Mouse (Mus musculus) CD4-positive, CD25-positive, alpha-beta regulatory T cell, adult 4 months (primary cell): ENCODE data around the gene Epas1. TPM values are rescaled to one million over a fixed set of nuclear protein-coding genes. Genes with fewer than 3 reads are reported as not detected.

Experiments
- ATAC-seq: one replicate; pipeline ENCODE4 v1.8.0; 2017
- polyA plus RNA-seq, 2 experiments: library from polyadenylated mRNA; unstranded; fragments of 100-300 nt; shearing (Covaris generic); gene quantifications; one replicate each; pipeline ENCODE4 v1.2.1; 2017

The Epas1 gene
- polyA plus RNA-seq, 2 experiments from 2014 or later, result 0.36 to 1.9 TPM

GRCm38 (mm10) chr17:86795773-86796172, 42.3 kb downstream of the Epas1 start:
- ATAC-seq, result no peak

DNA sequence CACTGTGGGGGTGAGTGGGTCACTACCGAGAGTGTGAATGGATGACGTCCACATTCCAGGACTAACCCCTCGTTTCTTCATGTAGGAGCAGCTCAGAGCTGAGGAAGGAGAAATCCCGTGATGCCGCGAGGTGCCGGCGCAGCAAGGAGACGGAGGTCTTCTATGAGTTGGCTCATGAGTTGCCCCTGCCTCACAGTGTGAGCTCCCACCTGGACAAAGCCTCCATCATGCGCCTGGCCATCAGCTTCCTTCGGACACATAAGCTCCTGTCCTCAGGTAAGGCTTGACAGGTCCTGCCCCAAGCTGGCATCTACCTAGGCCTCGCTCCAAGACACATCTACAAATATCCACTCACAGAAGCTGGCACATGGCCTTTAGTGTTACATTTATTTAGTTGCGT, 43.5 kb downstream of the Epas1 start:
- no peak for ATAC-seq

GRCm38 (mm10) chr17:86798460-86798859, 45.0 kb downstream of the Epas1 start:
- no peak for ATAC-seq

GRCm38 (mm10) chr17:86798951-86799350, 45.5 kb downstream of the Epas1 start:
- no peak for ATAC-seq

- no peak for ATAC-seq
These were observed 47.0 kb downstream of the Epas1 start for GRCm38 (mm10) chr17:86800535-86800934.

DNA sequence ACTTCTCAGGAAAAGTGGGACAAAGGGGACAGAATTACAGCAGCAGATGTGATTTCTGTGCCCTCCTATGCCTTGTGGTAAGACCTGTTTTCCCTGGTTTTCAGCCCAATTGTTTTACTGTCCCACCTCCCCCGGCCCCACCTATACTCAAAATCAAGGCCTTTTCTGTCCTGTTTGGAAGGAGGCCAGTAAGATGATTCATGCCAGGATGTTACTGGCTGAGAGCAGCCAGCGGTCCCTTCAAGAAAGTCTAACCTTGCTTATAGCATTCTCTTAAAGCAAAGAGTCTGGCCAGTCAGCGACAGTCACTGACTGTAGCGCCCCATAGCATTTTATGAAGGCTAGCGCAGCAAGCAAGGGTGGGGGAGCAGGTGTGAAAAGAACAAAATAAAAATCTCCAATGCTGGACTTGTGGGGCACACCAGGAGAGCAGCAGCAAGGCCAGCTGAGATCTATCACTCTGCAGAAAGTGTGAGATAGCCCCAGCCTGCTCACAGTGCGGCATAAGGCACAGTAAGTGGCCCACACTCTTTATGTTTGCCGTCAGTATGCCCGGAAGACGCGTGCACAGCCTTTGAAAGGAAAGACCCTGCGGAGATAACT, 47.8 kb downstream of the Epas1 start:
- peak; percentile 31 for ATAC-seq

DNA sequence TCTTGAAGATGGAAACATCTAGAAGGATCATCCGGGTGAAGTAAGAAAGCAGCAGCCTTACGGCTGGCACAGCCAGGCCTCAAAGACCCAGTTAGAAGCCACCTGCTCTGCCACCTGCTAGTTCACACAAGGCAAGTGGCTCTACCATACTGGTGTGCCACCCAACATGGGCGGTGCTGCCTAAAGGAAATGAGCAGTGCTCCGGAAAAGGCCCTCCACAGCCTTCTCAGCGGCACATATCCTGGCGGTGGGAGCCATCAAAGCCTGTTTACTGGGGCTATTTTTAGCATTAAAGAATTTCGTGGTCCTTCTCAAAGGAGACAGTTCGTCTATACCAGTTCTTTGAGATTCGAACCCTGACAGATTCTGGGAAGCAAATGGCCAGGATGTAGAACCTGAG, 48.4 kb downstream of the Epas1 start:
- peak; percentile 85 for ATAC-seq

- no peak for ATAC-seq
These were observed 49.0 kb downstream of the Epas1 start for GRCm38 (mm10) chr17:86802351-86802985.

GRCm38 (mm10) chr17:86803147-86803546, 49.6 kb downstream of the Epas1 start:
- ATAC-seq, result no peak

- no peak for ATAC-seq
These were observed 50.2 kb downstream of the Epas1 start for GRCm38 (mm10) chr17:86803653-86804052.

DNA sequence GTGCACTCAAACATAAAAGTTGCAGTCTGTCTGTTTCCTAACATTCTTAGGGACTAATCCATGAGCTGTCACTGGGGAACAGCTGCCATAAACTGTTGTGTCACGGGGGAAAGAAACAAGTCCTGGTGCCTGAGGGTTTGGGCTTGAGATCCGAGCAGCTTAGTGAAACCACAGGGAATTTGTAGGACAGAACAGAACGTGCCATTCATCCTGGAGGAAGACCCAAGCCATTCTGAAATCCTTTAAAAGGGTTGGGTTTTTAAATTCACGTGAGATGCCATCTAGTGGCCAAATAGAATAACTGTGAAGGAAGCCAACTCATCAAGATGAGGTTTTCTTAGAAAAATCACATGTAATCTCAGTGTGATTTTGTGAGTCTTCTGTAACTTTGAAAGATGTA, 58.5 kb downstream of the Epas1 start:
- ATAC-seq, result no peak

DNA sequence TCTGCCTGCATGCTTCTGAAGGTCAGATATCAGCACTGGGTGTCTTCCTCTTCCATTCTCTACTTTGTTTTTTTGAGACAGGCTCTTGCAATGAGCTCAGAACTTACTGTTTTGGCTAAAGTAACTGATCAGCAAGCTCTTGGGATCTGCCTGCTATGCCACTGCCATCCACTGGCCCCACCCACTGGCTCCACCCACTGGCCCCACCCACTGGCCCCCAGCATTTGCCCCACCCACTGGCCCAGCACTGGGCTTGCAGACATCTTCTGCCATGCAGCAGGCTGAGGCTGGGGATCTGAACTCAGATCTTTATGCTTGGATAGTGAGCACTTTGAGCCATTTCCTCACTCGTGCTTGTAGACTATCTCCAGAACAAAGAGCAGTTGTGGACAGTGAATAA, 60.8 kb downstream of the Epas1 start:
- no peak for ATAC-seq

GRCm38 (mm10) chr17:86815016-86815865, 61.7 kb downstream of the Epas1 start:
- ATAC-seq, result no peak

GRCm38 (mm10) chr17:86822017-86822737, 68.7 kb downstream of the Epas1 start:
- ATAC-seq, result no peak

DNA sequence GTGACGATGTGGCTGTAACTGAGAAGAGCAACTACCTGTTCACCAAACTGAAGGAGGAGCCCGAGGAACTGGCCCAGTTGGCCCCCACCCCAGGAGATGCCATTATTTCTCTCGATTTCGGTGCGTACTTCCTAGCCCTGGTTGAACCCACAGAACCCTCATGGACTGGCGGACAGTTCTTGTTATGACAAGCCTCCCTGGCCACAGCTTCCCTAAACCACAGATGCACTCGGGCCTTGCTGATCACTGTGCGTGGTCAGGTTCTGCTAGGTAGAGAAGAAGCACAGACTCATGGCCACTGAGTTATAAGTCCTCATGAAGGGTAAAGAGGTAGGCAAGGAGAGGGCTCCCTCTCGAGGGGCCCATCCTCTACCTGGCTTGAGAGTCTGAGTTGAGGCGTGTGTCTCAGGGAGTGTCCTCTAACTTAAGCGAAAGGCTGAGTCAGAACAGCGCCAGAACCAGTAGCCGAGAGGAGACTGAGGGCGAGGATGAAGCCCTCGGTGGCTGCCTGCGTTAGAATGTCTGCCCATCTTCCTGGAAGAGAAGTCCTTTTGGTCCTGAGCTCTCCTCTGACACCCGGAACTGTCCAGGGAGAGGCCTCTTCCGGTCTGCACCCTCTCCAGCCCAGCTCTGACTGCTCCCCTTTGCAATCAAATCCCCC, 71.1 kb downstream of the Epas1 start:
- ATAC-seq, result no peak

GRCm38 (mm10) chr17:86825163-86825902, 71.8 kb downstream of the Epas1 start:
- no peak for ATAC-seq

DNA sequence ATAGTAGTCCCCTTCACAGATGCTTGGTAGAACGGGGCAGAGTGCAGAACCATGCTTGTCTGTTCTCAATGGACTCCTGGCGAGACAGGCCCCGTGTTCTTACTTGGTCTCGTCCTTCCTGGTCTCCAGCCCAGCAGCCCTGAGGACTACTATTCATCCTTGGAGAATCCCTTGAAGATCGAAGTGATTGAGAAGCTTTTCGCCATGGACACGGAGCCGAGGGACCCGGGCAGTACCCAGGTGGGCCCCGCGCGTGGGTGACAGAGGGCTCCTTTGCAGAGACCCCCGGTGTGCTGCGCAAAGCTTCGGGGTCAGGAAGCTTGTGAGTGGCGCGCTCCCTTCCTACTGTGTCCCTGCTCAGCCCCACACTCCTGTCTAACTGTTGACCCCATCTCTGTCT, 72.9 kb downstream of the Epas1 start:
- no peak for ATAC-seq

GRCm38 (mm10) chr17:86827391-86828165, 74.1 kb downstream of the Epas1 start:
- no peak for ATAC-seq

DNA sequence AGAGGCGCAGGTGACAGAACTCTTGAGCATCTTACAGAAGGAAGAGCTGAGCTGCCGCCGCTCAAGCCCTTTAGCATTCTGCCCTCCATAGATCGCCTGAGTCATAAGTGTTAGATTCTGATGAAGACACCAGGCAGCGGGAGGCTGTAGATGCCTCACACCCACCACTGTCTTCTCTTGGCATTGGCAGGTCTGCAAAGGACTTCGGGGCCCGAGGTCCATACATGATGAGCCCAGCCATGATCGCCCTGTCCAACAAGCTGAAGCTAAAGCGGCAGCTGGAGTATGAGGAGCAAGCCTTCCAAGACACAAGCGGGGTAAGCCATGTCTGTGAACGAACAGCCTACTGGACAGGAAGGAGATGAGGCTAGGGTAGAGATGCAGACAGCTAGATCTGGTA, 75.0 kb downstream of the Epas1 start:
- no peak for ATAC-seq

DNA sequence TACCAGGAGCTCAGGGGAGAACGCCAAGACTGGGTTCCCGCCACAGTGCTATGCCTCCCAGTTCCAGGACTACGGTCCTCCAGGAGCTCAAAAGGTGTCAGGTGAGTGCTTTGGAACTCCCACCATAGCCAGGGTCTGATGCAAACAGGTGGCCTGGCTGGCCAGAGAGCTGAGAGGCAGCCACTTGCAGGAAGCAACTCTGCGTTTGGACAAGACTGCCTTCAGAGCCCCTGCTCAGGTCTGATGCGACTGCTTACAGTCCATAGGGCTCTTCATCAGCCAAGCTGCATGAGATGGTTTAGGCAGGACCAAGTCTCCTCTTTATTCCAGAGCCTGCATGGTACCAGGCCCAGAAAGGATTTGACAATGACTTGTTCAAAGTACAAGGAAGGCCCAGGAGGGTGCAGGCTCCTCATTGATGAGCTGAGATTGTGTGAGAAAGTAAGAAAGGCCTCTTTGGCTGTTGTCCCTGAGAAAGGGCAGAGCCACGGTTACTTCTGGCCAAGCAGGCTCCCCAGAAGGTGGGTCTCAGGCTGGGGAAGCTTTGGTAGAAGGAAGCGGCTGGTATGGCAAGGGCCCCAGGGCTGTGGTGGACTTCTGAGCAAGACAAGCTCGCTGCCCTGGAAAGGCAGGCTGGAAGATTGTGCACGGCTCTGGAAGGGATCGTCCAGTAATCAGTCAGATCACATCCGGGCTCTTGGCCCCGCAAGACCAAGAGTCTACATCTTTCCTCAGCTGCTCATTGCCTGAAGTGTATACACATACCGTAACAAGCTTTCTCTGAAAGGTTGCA, 76.1 kb downstream of the Epas1 start:
- ATAC-seq, result no peak
